Mouse (Mus musculus) bone marrow, adult 2 months (tissue): Measurements from ENCODE around the gene Pcdh20.

Source experiments
- CTCF ChIP-seq: fragments of 200-500 bp; IDR thresholded peaks from 2 replicates; pipeline ENCODE4 v1.5.1; 2011; ENCODE audit warnings: low read length, control low read depth; ENCODE audit not compliant: control insufficient read depth, insufficient read depth
- POLR2A ChIP-seq: fragments of 200-500 bp; IDR thresholded peaks from 2 replicates; pipeline ENCODE4 v1.6.1; 2011; ENCODE audit warnings: low read depth, mild to moderate bottlenecking, control low read depth, low read length, borderline replicate concordance; ENCODE audit not compliant: control insufficient read depth

GRCm38 (mm10) chr14:88469361-88469760 is 1.8 kb downstream of the Pcdh20 start:
- TF ChIP-seq CTCF = no peak
- TF ChIP-seq POLR2A = no peak
